Mouse (Mus musculus) heart, adult 2 months (tissue): Measurements from ENCODE around the gene Vsig10. TPM values are rescaled to one million over a fixed set of nuclear protein-coding genes. Genes with fewer than 3 reads are reported as not detected.

Source experiments
- DNase-seq, 2 experiments: peaks; one replicate each; pipeline ENCODE4 v3.0.0; 2021
- H3K27ac ChIP-seq: fragments of 200-600 bp; 2 replicates; pipeline ENCODE4 v1.8.1; 2022
- H3K27me3 ChIP-seq: fragments of 200-500 bp; 2 replicates; pipeline ENCODE4 v1.6.1; 2012; ENCODE audit warnings: mild to moderate bottlenecking, low read length, inconsistent platforms, mixed read lengths; ENCODE audit not compliant: control insufficient read depth, insufficient read depth
- H3K36me3 ChIP-seq: fragments of 200-500 bp; 2 replicates; pipeline ENCODE4 v1.6.1; 2012; ENCODE audit warnings: low read length, inconsistent platforms; ENCODE audit not compliant: control insufficient read depth, insufficient read depth
- H3K4me1 ChIP-seq: fragments of 200-500 bp; 2 replicates; pipeline ENCODE4 v1.6.1; 2011; ENCODE audit warnings: low read length; ENCODE audit not compliant: control insufficient read depth, insufficient read depth
- H3K4me3 ChIP-seq: fragments of 200-600 bp; 2 replicates; pipeline ENCODE4 v1.8.1; 2022
- H3K79me2 ChIP-seq: fragments of 200-500 bp; replicated peaks from 2 replicates; pipeline ENCODE4 v1.6.1; 2012; ENCODE audit warnings: mild to moderate bottlenecking, inconsistent platforms, low read length, moderate library complexity, mixed read lengths; ENCODE audit not compliant: control insufficient read depth, insufficient read depth
- H3K9ac ChIP-seq: fragments of 200-500 bp; 2 replicates; pipeline ENCODE4 v1.6.1; 2012; ENCODE audit warnings: low read depth, mild to moderate bottlenecking, control low read depth, inconsistent platforms, low read length, mixed read lengths
- CTCF ChIP-seq: fragments of 200-600 bp; IDR thresholded peaks from 2 replicates; pipeline ENCODE4 v1.8.1; 2022; ENCODE audit warnings: antibody characterized with exemption, mild to moderate bottlenecking, moderate library complexity
- EP300 ChIP-seq: fragments of 200-500 bp; IDR thresholded peaks from 2 replicates; pipeline ENCODE4 v1.6.1; 2011; ENCODE audit warnings: low read depth, low read length, control low read depth; ENCODE audit not compliant: insufficient read depth
- POLR2A ChIP-seq: fragments of 200-500 bp; IDR thresholded peaks from 2 replicates; pipeline ENCODE4 v1.6.1; 2011; ENCODE audit warnings: mild to moderate bottlenecking, low read depth, low read length, control low read depth; ENCODE audit not compliant: insufficient read depth
- WGBS: fragments of 180-500 bp; shearing (Covaris S2); methylation state at CpG from one replicate; pipeline ENCODE4 v1.1.7; 2018; 5-methylcytosine and 5-hydroxymethylcytosine counted together
- intact Hi-C: fragments of 180-260 bp; cut with DNase I; formaldehyde crosslinking; loops from one replicate; pipeline ENCODE4 v1.15.1; 2025
- polyA plus RNA-seq: library from polyadenylated mRNA; depleted of rRNA; stranded (reverse); fragments of >200 nt; gene quantifications from 2 replicates; pipeline ENCODE4 v1.2.3, GENCODE M21; 2012; rRNA removed
- total RNA-seq, 2 experiments: library from RNA; stranded (reverse); gene quantifications; 2 replicates each; pipeline ENCODE4 v1.2.3; 2021

The Vsig10 gene
- total and polyA plus RNA-seq, 3 experiments = 7.0 to 8.9 (median 8.8) TPM

GRCm38 (mm10) chr5:117397371-117397770 is 78.5 kb downstream of the Vsig10 start:
- Histone ChIP-seq H3K27ac (no peak overlapping the region), H3K79me2 (no peaks in the 10 kb centered on the region), H3K4me3 (no peak overlapping the region), H3K27me3 (no peaks in the 10 kb centered on the region), H3K9ac (no peak overlapping the region), H3K4me1 (no peaks in the 10 kb centered on the region), H3K36me3 (no peaks in the 10 kb centered on the region)
- 75% methylated on average over 6 of the region's 6 CpGs for WGBS
- DNase-seq = no peak
- TF ChIP-seq EP300 (no peak), CTCF (no peak), POLR2A (no peak)
- intact Hi-C loops = no loop called here

- TF ChIP-seq CTCF (no peak), EP300 (no peak), POLR2A (no peak)
- H3K27ac ChIP-seq = no peak overlapping the region
- DNase-seq = no peak
- no peaks in the 10 kb centered on the region for H3K27me3 ChIP-seq
- no peaks in the 10 kb centered on the region for H3K79me2 ChIP-seq
- H3K4me1 ChIP-seq = no peaks in the 10 kb centered on the region
- no peaks in the 10 kb centered on the region for H3K36me3 ChIP-seq
- WGBS = 55% methylated on average over 4 of the region's 5 CpGs
- no peak overlapping the region for H3K4me3 ChIP-seq
- intact Hi-C loops = no loop called here
- H3K9ac ChIP-seq = no peak overlapping the region
Measured at GRCm38 (mm10) chr5:117398007-117398550, 79.2 kb downstream of the Vsig10 start.

DNA sequence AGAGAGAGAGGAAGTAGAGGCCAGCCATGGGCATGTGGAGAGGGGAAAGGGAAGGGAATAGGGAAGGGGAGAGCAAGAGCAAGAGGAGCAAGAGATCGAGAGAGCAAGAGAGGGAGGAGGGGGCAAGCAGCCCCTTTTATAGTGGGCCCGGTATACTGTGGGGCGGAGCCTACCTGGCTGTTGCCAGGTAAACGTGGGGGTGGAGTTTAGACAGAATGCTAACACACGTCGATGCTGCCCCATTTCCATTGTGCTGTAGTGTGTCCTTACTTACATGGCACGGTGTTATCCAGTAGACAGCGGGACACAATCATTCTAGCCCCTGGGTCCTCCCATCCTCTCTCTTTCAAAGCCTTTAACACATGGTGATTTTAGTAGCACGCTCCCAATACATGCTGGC is 80.4 kb downstream of the Vsig10 start:
- TF ChIP-seq EP300 = no peak
- no peak for TF ChIP-seq POLR2A
- no peak for TF ChIP-seq CTCF
- intact Hi-C loops = no loop called here
- H3K9ac ChIP-seq = no peak overlapping the region
- no peaks in the 10 kb centered on the region for H3K79me2 ChIP-seq
- no peak for DNase-seq
- no peaks in the 10 kb centered on the region for H3K27me3 ChIP-seq
- H3K27ac ChIP-seq = no peak overlapping the region
- H3K36me3 ChIP-seq = no peaks in the 10 kb centered on the region
- 75% methylated on average over 9 of the region's 9 CpGs for WGBS
- H3K4me1 ChIP-seq = no peaks in the 10 kb centered on the region
- H3K4me3 ChIP-seq = no peak overlapping the region

DNA sequence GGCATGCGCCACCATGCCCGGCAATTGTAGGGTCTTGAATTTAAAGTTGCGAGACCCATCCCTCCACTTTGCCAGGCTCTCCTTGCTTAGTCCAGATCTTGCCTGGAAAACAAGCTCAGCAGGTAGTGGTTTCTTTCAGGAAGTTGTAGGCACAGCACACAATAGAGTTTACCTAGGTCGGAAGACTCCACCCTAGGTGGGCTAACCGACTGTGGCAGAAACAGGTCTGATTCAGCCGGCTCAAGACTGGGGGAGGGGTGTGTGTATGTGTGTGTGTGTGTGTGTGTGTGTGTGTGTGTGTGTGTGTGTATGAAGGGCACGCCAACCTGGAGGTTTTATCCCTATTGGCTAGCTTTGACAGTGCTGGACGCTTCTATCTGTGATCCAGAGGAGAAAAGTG is 84.7 kb downstream of the Vsig10 start:
- 83% methylated on average over 8 of the region's 8 CpGs for WGBS
- Histone ChIP-seq H3K27me3 (no peaks in the 10 kb centered on the region), H3K27ac (no peak overlapping the region), H3K36me3 (no peaks in the 10 kb centered on the region), H3K79me2 (no peaks in the 10 kb centered on the region), H3K9ac (no peak overlapping the region), H3K4me3 (no peak overlapping the region), H3K4me1 (no peaks in the 10 kb centered on the region)
- intact Hi-C loops = no loop called here
- no peak for DNase-seq
- TF ChIP-seq POLR2A (no peak), EP300 (no peak), CTCF (no peak)

Other genes with a start within 250 kb of the Vsig10 start
- gene Suds3, start 203.0 kb upstream of the Vsig10 start, total RNA-seq = 100 to 1,000 TPM in 1 of 2 experiments, 10 to 100 TPM in 1; 76.8 to 112 TPM
- 44.7 and 55.9 TPM in 2 replicates for gene Suds3, start 203.0 kb upstream of the Vsig10 start, polyA plus RNA-seq
- 1 to 10 TPM; 6.2 to 7.8 TPM for gene Taok3, start 199.0 kb upstream of the Vsig10 start, total RNA-seq
- gene Taok3, start 199.0 kb upstream of the Vsig10 start, polyA plus RNA-seq = 3.1 and 4.7 TPM in 2 replicates
- 100 to 1,000 TPM; 412 to 465 TPM for gene Pebp1, start 31.5 kb upstream of the Vsig10 start, total RNA-seq
- 402 and 552 TPM in 2 replicates for gene Pebp1, start 31.5 kb upstream of the Vsig10 start, polyA plus RNA-seq
- 100 to 1,000 TPM in 1 of 2 experiments, 10 to 100 TPM in 1; 91.4 to 101 TPM for gene Wsb2, start 38.2 kb downstream of the Vsig10 start, total RNA-seq
- 130 and 197 TPM in 2 replicates for gene Wsb2, start 38.2 kb downstream of the Vsig10 start, polyA plus RNA-seq
- gene Rfc5, start 70.0 kb downstream of the Vsig10 start, total RNA-seq = 1 to 10 TPM; 1.7 to 4.3 TPM
- 3.7 and 5.8 TPM in 2 replicates for gene Rfc5, start 70.0 kb downstream of the Vsig10 start, polyA plus RNA-seq
- gene Ksr2, start 94.9 kb downstream of the Vsig10 start, total RNA-seq = under 1 TPM in 1 of 2 experiments, not detected in 1; 0.05 TPM
- gene Ksr2, start 94.9 kb downstream of the Vsig10 start, polyA plus RNA-seq = 0.02 TPM in 1 of 2 replicates, not detected in the other